Mouse (Mus musculus) large intestine, adult 2 months (tissue): ENCODE data around the gene Maml2. TPM values are rescaled to one million over a fixed set of nuclear protein-coding genes. Genes with fewer than 3 reads are reported as not detected.

Experiments used
- DNase-seq: peaks from one replicate; pipeline ENCODE4 v3.0.0-alpha.2; 2012; ENCODE audit warnings: low read depth, low spot score
- WGBS: fragments of 180-500 bp; shearing (Covaris S2); methylation state at CpG from one replicate; pipeline ENCODE4 v1.1.7; 2018; 5-methylcytosine and 5-hydroxymethylcytosine counted together
- polyA plus RNA-seq: library from polyadenylated mRNA; depleted of rRNA; stranded (reverse); fragments of >200 nt; gene quantifications from 2 replicates; pipeline ENCODE4 v1.2.3, GENCODE M21; 2012

The Maml2 gene
- polyA plus RNA-seq, 1 experiment: 1.4 TPM

DNA sequence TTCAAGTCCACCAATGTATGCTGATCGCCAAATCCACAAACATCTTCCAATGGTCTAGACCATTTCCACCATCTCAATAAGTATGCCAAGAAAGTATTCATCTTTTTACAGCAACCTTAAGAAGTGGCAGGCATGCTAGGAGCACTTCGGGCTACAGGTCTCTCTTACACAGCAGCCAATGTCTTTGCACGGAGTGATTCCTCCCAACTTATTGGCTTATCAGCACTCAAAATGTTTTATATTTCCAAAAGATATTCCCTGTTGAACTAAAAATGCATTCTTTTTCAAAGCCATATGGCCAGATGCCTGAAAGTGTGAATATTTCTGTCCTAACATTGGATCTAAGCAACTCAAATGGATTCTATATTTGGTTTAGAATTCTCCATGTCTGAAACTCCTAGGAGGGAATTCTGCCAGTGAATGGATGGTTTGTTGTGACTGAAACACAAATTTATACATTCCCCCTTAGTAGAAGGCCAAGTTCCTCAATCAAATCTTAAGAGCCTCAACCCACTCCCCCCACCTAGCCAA is 326.2 kb downstream of the Maml2 start:
- no peak for DNase-seq
- WGBS: 91% methylated on average over 3 of the region's 3 CpGs

DNA sequence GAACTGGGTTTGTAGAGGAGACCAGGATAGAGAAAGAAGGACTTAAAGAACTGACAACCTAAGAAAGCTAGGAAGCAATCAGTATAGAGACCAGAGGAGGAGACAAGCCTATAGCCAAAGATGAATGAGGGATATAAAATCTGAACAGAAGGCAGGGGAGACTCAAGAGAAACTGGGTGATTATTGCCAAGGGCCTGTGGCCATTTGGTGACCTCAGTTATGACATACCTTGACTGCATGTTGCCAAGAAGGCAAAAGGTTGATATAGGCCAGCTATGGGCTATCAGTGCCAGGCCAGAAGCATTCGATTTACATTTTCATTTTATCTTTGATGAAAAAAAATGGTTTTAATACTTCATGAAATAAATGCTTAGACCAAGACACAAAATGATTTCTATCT is 327.0 kb downstream of the Maml2 start:
- 89% methylated on average over 1 of the region's 1 CpGs for WGBS
- no peak for DNase-seq

DNA sequence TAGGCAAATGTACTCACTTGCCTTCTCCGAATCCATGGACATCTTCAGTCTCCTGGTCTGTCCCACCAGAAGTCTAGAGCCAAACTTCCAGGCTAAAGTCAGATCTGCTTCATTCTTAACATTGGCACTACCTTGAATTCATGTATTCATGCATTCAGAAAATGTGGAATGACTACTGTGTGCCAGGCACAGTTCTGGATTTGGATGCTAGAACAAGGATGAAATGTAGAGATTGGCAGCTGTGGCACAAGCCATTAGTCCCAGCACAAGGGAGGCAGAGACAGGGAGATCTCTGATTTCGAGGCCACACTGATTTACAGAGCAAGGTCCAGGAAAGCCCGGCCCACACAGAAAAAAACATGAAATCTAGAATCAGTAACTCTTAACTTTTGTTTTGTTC is 327.5 kb downstream of the Maml2 start:
- 90% methylated on average over 3 of the region's 3 CpGs for WGBS
- no peak for DNase-seq

DNA sequence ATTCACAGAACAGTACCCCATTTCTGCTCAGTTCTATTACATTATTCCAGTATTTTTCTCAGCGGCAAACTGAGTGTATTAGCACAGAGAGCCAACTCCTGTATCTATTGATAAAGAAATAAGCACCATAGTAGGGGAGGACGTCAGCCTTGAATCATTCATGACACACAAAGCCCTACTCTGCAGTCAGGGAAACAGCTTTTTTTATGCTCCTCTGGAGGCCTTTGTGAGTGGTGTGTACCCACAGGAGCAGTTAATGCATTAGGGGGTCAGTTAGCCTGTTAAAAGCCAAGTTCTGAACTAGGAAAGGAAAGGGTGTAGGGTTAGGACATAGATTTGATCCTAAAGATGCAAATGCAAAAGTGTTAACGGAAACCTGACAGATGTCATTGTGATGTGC is 328.7 kb downstream of the Maml2 start:
- WGBS: 88% methylated on average over 3 of the region's 3 CpGs
- no peak for DNase-seq

DNA sequence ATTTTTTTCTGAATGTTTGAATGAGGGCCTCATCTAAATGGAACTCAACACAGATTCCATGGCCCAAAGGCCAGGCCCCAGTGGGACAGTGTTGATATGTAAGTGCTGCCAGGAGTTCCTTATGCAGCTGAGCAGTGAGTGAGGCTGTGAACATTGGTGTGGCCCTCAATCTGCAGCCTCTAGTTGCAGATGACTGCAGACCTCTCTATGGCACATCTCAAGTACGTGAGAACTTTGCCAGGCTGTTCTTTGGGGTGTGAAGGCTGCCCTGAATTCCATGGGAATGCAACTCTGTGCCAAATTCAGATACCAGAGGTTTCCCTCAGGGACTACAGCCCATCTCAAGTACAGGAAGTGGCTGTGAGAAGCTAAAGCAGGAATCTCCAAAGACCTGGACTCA is 335.6 kb downstream of the Maml2 start:
- no peak for DNase-seq
- 63% methylated on average over 1 of the region's 1 CpGs for WGBS

DNA sequence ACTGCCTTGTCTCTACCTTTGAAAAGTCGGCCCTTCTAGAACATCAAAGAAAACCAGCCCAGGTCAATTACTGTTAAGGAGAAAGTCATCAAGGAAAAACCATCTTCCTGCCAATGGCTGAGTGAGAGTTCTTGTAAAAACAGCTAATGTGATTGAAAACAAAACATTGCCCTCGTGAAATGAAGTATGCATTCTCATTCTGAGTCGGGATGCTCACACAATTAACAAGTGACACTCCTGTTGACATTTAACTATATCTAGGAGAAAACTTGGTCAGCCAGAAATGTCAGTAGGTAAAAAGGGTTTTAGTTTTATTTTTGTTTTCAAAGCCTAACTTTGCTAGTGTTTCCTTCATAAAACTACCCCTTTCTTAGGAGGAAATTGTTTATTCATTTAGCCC is 341.9 kb downstream of the Maml2 start:
- WGBS: 32% methylated on average over 3 of the region's 3 CpGs
- DNase-seq: no peak

DNA sequence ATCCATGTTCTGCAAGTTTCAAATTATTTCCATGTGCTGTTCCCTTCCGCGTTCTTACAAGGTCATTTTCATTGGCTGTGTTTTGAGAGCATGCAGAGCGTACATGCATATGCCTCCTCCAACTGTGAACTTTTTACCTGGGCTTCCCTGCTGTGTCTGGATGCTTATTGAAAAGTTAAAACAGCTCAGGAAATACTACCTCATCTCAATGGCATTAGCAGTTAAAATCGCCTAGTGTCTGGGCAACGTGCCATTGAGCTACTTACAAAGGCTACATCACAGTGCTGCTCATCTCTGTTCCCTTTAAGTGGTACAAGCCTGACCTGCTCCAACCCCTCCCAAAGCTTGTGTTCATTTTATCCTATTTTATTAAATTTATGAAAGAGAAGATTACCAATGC is 347.4 kb downstream of the Maml2 start:
- WGBS: 52% methylated on average over 5 of the region's 5 CpGs
- no peak for DNase-seq

DNA sequence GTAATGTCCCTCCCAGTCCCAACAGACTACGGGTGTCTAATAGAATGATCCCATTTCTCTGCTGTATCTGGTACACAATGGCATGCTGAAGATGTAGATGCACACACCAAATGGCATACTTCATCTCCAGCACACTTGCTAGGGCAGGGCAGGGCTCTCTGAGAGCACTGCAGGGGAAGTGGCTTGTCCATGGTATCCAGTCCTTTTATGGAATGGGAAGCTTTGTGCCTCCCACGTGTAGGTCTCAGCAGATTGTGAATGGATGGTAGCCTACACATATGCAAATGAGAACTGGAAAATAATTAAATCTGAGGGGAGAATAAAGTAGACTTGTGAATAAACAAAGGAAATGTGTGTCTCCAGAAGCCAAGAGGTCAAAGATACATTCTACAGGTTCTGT is 353.3 kb downstream of the Maml2 start:
- no peak for DNase-seq
- WGBS: 54% methylated on average over 2 of the region's 2 CpGs

DNA sequence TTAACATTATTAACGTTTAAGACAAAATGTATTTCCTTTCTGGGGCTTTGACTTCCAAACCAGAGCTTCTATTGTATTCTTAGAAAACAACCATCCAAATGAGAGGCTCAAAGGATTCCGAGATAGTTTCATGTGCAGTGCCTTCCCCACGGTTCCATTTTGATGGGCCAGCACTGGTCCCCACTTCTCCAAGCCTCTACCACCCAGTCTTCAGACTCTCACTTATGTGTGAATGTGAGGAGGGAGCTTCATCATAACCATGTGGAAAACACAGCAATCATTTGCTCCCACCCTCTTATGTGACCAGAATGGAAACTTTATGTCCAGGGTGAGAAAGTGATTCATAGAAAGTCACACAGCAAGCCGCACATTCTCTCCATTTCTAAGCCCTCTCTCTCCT is 354.1 kb downstream of the Maml2 start:
- 74% methylated on average over 4 of the region's 4 CpGs for WGBS
- DNase-seq: no peak

DNA sequence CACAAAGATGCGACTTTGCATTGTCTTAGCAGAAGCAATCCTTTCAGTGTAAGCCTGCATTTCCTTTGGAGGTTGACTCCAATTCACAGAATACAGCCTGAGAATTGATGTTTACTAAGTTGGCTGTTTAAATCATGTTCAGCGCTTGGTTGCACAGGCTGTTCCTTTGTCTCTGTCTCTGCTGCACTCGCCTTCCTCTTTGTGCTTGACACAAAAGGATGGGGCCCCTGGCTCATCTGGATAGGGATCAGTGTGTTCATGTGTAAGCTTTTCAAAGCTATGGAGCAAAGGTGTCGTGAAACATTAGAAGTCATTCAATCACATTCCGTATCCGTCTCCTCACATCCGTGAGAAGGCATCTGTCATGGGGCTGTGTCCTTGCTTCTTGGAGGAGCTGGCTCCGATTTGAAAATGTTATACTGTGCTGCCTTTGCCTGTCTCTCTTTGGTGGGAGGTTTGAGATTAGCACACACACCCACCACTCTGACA is 354.7 kb downstream of the Maml2 start:
- DNase-seq: no peak
- WGBS: 80% methylated on average over 8 of the region's 8 CpGs

DNA sequence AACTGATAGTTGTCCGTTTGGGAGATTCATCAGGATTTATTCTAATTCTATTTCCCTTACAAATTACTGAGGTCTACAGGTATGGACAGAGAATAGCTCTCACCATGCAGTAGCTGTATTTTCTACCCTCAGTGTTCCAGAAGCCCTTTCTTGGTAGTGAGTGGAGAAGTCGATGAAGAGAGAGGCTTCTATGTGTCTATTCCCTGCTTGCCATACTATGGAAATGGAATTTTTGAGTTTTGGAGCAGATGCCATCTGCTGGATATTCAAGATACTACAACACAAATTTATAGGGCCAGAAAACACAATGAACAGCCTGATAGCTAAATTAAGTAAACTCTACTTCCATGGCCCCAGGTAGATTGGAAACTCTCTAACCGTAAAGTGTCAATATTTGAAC is 355.2 kb downstream of the Maml2 start:
- 20% methylated on average over 3 of the region's 3 CpGs for WGBS
- DNase-seq: peak; percentile 22

DNA sequence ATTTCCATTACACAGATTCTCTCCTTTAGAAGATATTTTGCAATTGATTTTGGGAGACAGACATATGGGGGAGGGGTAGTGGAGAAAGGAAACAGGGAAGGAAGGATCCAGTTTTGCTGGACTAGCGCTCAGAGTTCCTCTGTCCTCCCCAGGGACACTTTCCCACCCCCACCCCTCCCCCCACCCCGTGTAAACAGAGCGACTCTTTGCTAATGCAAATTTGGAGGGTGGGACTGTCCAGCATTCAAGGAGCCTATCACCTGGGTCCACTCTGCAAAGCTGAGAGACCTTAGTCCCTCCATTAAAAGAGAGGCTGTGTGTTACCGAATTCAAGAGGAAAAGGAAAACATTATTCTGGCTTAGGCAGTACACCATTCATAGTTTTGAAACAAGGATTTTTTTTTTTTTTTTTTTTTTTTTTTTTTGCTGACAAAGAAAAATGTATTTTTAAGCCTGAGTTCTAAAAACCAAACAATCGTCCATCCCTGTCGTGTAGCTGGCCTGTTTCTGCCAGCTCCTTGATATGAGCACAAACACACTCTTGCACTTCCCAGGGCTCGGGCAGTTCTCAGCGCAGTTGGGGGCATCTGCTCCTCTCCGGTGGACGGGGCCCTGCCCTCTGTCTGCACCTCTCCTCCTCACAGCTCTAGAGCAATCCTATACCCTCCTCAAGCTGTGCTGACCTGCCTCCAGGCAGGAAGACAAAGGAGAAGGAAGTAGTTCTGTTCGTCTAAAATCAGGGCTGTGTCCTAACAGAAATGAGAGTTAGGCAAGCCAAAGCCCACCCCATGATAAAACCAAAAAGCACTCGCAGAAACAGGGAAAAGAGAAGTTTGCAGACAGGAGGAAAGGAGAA is 364.2 kb downstream of the Maml2 start:
- DNase-seq: no peak

DNA sequence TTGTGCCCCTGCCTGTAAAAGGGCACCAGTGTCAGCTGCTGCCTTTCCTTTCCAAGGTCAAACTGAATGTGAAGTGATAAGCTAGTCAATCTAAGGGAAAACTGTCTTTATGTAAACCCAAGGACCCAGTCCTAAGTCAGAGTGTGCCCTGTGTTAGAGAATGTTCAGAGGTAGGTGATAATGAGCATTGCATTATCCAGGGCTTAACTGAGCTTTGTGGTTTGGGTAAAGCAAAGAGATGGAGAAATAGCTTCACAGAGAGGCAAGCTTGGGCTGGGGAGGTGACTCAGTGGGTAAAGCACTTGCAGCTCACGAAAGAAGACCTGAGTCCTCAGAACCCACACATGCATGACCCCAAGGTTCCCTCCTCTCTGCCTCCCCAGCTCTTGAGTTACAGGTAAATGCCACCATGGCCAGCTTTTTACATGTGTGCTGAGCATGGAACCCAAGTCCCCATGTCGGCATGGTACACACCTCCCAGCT is 367.8 kb downstream of the Maml2 start:
- WGBS: 85% methylated on average over 2 of the region's 2 CpGs
- no peak for DNase-seq

More for the DNA sequence above, 364.2 kb downstream of the Maml2 start:
- 8% methylated on average over 12 of the region's 12 CpGs for WGBS

DNA sequence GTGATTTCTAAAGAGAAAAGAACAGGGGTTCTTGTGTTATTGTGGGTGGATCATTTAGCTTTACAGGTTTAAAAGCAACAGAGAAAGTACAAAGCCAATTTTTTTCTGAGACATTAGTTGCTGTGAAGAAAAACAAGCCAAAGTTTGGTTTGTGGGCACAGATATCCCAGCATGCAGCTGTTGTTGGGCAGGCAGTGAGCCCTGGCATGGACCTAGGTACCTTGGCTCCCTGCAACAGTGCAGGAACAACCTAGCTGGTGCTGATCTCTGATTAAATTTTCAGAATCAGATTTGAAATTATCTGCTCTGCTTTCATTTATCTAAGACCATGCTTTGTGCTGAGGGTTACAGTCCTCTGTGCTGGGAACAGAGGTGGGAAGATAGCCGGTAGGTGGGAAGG is 370.2 kb downstream of the Maml2 start:
- WGBS: 98% methylated on average over 1 of the region's 1 CpGs

DNA sequence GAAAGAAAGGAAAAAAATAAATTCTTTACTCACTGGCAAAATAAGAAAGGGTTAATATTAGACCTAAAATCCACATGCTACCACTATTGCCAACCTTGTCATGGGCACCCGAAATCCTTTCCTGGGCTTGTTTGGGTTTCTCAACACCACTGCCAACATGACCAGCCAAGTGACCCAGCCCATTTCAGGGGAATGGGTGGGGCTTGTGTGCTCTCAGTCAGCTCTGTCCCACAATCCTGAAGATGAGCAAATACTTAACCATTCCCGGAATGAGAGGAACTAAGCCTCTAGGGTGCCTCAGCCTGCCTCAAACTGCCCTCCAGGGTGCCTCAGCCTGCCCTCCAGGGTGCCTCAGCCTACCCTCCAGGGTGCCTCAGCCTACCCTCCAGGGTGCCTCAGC is 371.0 kb downstream of the Maml2 start:
- no peak for DNase-seq
- WGBS: 27% methylated on average over 2 of the region's 2 CpGs

More for the DNA sequence above, 370.2 kb downstream of the Maml2 start:
- no peak for DNase-seq

DNA sequence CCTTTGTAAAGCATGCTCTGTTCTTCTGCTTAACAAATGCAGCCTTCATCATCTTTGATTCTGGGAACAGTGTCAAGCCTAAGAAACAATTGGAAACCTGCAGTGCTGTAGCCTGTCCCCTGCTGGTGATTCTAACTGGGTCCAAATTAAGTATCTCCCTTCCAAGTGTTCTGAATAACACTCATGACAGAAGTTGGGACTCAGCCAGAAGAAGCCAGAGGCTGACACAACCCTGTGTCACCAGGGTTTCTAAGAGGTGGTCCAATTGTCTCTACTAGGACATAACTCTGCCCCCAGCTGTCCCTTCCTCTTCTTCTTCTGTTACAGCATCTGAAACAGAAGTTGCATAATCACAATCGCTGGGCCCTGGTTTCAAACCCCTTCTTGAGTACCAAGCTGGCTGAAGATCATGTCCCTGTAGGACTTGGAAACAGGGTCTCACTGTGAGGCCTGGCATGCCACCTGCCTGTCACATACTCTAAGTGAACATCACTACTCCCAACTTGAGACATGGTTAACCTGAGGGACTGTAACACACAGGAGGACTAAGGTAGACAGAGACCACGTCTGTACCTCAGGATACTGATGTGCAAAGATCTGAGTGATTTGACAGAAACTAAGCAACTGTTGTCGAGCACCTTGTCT is 373.5 kb downstream of the Maml2 start:
- 80% methylated on average over 3 of the region's 3 CpGs for WGBS
- DNase-seq: no peak

DNA sequence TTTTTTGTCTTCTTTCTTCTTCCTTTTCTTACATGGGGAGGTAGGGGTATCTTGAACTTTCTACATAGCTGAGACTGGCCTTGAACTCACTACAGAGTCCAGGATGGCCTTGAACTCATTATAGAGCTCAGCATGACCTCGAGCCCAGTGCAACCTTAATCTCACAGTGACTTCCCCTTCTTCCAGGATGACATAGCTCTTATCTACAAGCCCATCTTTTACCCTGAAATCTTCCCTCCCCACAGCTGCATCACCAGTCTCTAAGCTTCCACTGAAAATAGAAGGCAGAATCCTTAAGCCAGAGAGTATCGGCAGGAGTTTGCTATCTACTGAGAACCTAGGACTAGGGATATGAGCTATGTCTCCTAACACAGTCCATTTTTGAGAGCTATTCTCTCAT is 375.5 kb downstream of the Maml2 start:
- DNase-seq: no peak
- 80% methylated on average over 2 of the region's 2 CpGs for WGBS

DNA sequence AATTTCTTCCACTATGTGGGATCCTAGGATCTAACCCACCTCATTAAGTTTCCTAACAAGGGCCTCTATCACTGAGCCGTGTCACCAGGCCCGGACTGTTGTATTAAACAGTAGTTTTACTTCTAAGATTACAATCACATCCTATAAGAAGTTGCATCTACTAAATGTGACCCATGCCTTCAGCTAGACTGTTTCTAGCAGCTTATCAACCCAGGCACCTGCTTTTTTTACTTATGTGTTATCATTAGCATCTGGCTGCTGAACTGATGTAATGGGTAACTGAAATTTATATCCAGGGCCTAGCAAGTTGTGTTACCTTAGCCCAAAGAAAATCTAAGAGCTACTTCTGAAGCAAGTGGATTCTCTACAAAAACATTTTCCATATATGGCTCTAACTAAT is 380.3 kb downstream of the Maml2 start:
- WGBS: 88% methylated on average over 2 of the region's 2 CpGs

DNA sequence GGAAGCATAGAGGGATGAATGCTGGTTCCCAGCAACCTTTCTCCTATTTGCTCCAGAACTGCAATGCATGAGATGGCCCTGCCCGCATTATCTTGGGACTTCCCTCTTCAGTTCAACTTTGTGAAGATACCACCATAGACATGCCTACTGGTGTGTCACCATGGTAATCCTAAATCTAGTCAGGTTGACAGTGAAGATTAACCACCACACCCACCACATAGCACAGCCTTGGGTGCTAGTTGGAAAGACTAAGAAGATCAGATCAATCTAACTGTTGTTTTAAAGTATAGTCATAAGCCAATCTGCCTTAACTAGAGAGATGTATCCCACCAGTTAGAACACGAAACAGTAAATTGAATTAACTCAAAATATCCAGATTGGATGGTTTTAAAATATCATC is 381.9 kb downstream of the Maml2 start:
- WGBS: over 99% methylated on average over 2 of the region's 2 CpGs
- no peak for DNase-seq

More for the DNA sequence above, 380.3 kb downstream of the Maml2 start:
- DNase-seq: no peak

DNA sequence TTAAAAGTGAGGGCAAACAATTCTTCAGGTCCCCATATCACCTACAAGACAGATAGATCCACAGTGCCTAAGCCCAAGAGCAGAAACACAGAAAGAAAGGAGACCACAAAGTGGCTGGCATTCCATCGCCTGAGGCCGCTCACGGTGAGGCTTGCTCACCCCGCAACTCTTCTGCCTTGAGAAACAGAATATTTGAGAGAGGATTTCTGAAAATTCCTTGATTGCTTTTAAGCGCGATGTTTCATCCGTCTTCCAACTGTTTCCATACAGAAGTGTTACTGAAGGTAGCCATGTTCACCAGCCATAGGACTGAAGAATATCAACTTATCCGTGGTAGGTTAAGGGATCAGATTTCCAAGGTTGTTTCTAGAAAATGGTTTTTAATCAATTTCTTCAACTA is 383.4 kb downstream of the Maml2 start:
- DNase-seq: no peak
- WGBS: 88% methylated on average over 8 of the region's 8 CpGs

DNA sequence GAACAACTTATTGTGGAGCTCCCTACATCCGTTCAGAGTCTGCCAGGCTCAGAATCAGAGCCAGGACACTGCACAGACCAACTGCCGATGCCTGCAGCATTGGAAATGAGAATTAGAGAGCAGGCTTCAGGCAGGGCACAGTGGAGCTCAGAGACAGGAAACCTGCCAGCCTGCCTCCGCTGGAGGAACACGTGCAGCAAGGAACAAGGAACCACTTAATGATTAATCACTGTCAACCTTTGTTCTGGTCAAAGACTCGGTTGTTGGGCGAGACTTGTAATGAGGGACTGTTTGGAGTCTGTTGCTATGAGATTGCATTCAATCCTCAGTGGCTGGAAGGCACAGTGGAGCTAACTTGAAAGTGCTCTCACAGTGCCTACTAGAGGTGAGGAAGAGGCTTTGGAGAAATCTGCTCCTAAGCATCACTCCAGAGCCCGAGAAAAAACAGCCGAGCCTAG is 383.9 kb downstream of the Maml2 start:
- DNase-seq: no peak
- WGBS: 11% methylated on average over 8 of the region's 8 CpGs
